Mouse (Mus musculus) neural tube, embryonic 12.5 days (tissue): ENCODE measurements around the gene Taf7l. TPM values are rescaled to one million over a fixed set of nuclear protein-coding genes. Genes with fewer than 3 reads are reported as not detected.

Experiments used
- ATAC-seq: fragments of 200-750 bp; cut with Nextera tagmentation; 2 replicates; pipeline ENCODE4 v1.8.0; 2017; ENCODE audit warnings: low read depth, mild to moderate bottlenecking, moderate TSS enrichment, moderate library complexity; ENCODE audit not compliant: low FRiP score
- H3K27ac ChIP-seq: fragments of 300-500 bp; sonication (generic); 2 replicates; pipeline ENCODE4 v1.5.1; 2016
- H3K27me3 ChIP-seq: fragments of 300-500 bp; sonication (generic); replicated peaks from 2 replicates; pipeline ENCODE4 v1.6.1; 2016; ENCODE audit warnings: mild to moderate bottlenecking
- H3K36me3 ChIP-seq: fragments of 300-500 bp; sonication (generic); 2 replicates; pipeline ENCODE4 v1.6.1; 2016; ENCODE audit warnings: mild to moderate bottlenecking
- H3K4me1 ChIP-seq: fragments of 300-500 bp; sonication (generic); 2 replicates; pipeline ENCODE4 v1.6.1; 2016
- H3K4me2 ChIP-seq: fragments of 300-500 bp; sonication (generic); replicated peaks from 2 replicates; pipeline ENCODE4 v1.6.1; 2016; ENCODE audit warnings: mild to moderate bottlenecking
- H3K4me3 ChIP-seq: fragments of 300-500 bp; sonication (generic); 2 replicates; pipeline ENCODE4 v1.5.1; 2016
- H3K9ac ChIP-seq: fragments of 300-500 bp; sonication (generic); 2 replicates; pipeline ENCODE4 v1.6.1; 2016; ENCODE audit warnings: mild to moderate bottlenecking
- H3K9me3 ChIP-seq: fragments of 300-500 bp; sonication (generic); 2 replicates; pipeline ENCODE4 v1.6.1; 2016; ENCODE audit warnings: mild to moderate bottlenecking
- WGBS: fragments of 180-500 bp; shearing (Covaris S2); methylation state at CpG from one replicate; pipeline ENCODE4 v1.1.7; 2016; 5-methylcytosine and 5-hydroxymethylcytosine counted together
- polyA plus RNA-seq: library from polyadenylated mRNA; unstranded; fragments of >200 nt; fragmentation: Nextera tagmentation; extraction: Ambion mirVana; gene quantifications from 2 replicates; pipeline ENCODE4 v1.2.1, GENCODE M21; 2016

The Taf7l gene
- 0.10 TPM in 1 of 2 replicates, not detected in the other for polyA plus RNA-seq

- WGBS = 91% methylated on average over 25 of the region's 25 CpGs
- no peaks in the 10 kb centered on the region for H3K4me1 ChIP-seq
- no peak within 1 kb of the TSS for H3K9ac ChIP-seq
- H3K4me3 ChIP-seq = no peak within 1 kb of the TSS
- H3K27me3 ChIP-seq = no peaks in the 10 kb centered on the region
- no peak for ATAC-seq
- no peak within 1 kb of the TSS for H3K27ac ChIP-seq
- 0 out of 2 replicates have a peak within 1 kb of the TSS, but pooled peaks have one; percentile 16 for H3K4me2 ChIP-seq
- H3K9me3 ChIP-seq = peaks cover 13% of the 10 kb centered on the region
- H3K36me3 ChIP-seq = no peaks in the 10 kb centered on the region
Observed at GRCm38 (mm10) chrX:134476290-134476689, at the start of gene Taf7l. TSS of gene Taf7l (minus strand) at chrX:134476490.

- no peak for ATAC-seq
- Histone ChIP-seq H3K4me2 (no peak overlapping the region), H3K27ac (no peak overlapping the region), H3K36me3 (no peaks in the 10 kb centered on the region), H3K27me3 (no peaks in the 10 kb centered on the region), H3K9ac (no peak overlapping the region), H3K9me3 (no peaks in the 10 kb centered on the region), H3K4me3 (no peak overlapping the region), H3K4me1 (no peaks in the 10 kb centered on the region)
- 80% methylated on average over 4 of the region's 4 CpGs for WGBS
Observed at GRCm38 (mm10) chrX:134525260-134525659, 49.0 kb upstream of the Taf7l start.

- no peak overlapping the region for H3K9ac ChIP-seq
- H3K4me2 ChIP-seq = no peak overlapping the region
- no peak overlapping the region for H3K4me3 ChIP-seq
- no peak overlapping the region for H3K27ac ChIP-seq
- H3K4me1 ChIP-seq = no peaks in the 10 kb centered on the region
- H3K36me3 ChIP-seq = no peaks in the 10 kb centered on the region
- ATAC-seq = no peak
- WGBS = 78% methylated on average over 4 of the region's 4 CpGs
- H3K27me3 ChIP-seq = no peaks in the 10 kb centered on the region
- H3K9me3 ChIP-seq = no peaks in the 10 kb centered on the region
Observed at GRCm38 (mm10) chrX:134523772-134524171, 47.5 kb upstream of the Taf7l start.

- 25% methylated on average over 2 of the region's 2 CpGs for WGBS
- Histone ChIP-seq H3K4me3 (no peak overlapping the region), H3K9ac (no peak overlapping the region), H3K27ac (no peak overlapping the region), H3K36me3 (no peaks in the 10 kb centered on the region), H3K4me2 (no peak overlapping the region), H3K9me3 (no peaks in the 10 kb centered on the region), H3K27me3 (no peaks in the 10 kb centered on the region), H3K4me1 (no peaks in the 10 kb centered on the region)
- no peak for ATAC-seq
Observed at GRCm38 (mm10) chrX:134509473-134509872, 33.2 kb upstream of the Taf7l start.

- H3K36me3 ChIP-seq = no peaks in the 10 kb centered on the region
- no peak for ATAC-seq
- H3K27ac ChIP-seq = no peak overlapping the region
Observed at GRCm38 (mm10) chrX:134507977-134508376, 31.7 kb upstream of the Taf7l start.

GRCm38 (mm10) chrX:134500651-134501050 is 24.4 kb upstream of the Taf7l start:
- Histone ChIP-seq H3K9ac (no peak overlapping the region), H3K27ac (no peak overlapping the region), H3K36me3 (no peaks in the 10 kb centered on the region), H3K27me3 (no peaks in the 10 kb centered on the region), H3K9me3 (no peaks in the 10 kb centered on the region), H3K4me3 (no peak overlapping the region), H3K4me2 (no peak overlapping the region), H3K4me1 (no peaks in the 10 kb centered on the region)
- ATAC-seq = no peak
- WGBS = 83% methylated on average over 8 of the region's 8 CpGs

More at GRCm38 (mm10) chrX:134507977-134508376, 31.7 kb upstream of the Taf7l start:
- Histone ChIP-seq H3K9me3 (no peaks in the 10 kb centered on the region), H3K4me2 (no peak overlapping the region), H3K4me3 (no peak overlapping the region), H3K27me3 (no peaks in the 10 kb centered on the region), H3K4me1 (no peaks in the 10 kb centered on the region), H3K9ac (no peak overlapping the region)
- 67% methylated on average over 6 of the region's 6 CpGs for WGBS

GRCm38 (mm10) chrX:134481720-134482119 is 5.4 kb upstream of the Taf7l start:
- WGBS = 80% methylated on average over 3 of the region's 3 CpGs
- no peak overlapping the region for H3K4me2 ChIP-seq
- no peak for ATAC-seq
- no peak overlapping the region for H3K9ac ChIP-seq
- H3K4me1 ChIP-seq = no peaks in the 10 kb centered on the region
- no peak overlapping the region for H3K4me3 ChIP-seq
- no peaks in the 10 kb centered on the region for H3K9me3 ChIP-seq
- no peak overlapping the region for H3K27ac ChIP-seq
- H3K27me3 ChIP-seq = no peaks in the 10 kb centered on the region
- no peaks in the 10 kb centered on the region for H3K36me3 ChIP-seq

- Histone ChIP-seq H3K27ac (no peak overlapping the region), H3K36me3 (no peaks in the 10 kb centered on the region), H3K4me2 (peak overlapping the region; percentile 16; the same call in 1 of the 2 replicates), H3K4me1 (no peaks in the 10 kb centered on the region), H3K27me3 (no peaks in the 10 kb centered on the region), H3K9me3 (peaks cover 13% of the 10 kb centered on the region), H3K4me3 (no peak overlapping the region), H3K9ac (no peak overlapping the region)
- 71% methylated on average over 58 of the region's 67 CpGs for WGBS
- ATAC-seq = peak; percentile 41; the same call in 1 of the 2 replicates
Observed at GRCm38 (mm10) chrX:134474988-134475710, 1.1 kb downstream of the Taf7l start.

- H3K27me3 ChIP-seq = no peaks in the 10 kb centered on the region
- H3K4me3 ChIP-seq = no peak overlapping the region
- H3K36me3 ChIP-seq = no peaks in the 10 kb centered on the region
- H3K27ac ChIP-seq = no peak overlapping the region
- no peaks in the 10 kb centered on the region for H3K9me3 ChIP-seq
- ATAC-seq = no peak
- H3K9ac ChIP-seq = no peak overlapping the region
- no peak overlapping the region for H3K4me2 ChIP-seq
- WGBS = 61% methylated on average over 3 of the region's 3 CpGs
- H3K4me1 ChIP-seq = no peaks in the 10 kb centered on the region
Observed at GRCm38 (mm10) chrX:134427307-134427706, 49.0 kb downstream of the Taf7l start.

GRCm38 (mm10) chrX:134426819-134427218 is 49.5 kb downstream of the Taf7l start:
- no peak for ATAC-seq
- Histone ChIP-seq H3K4me2 (no peak overlapping the region), H3K9ac (no peak overlapping the region), H3K4me1 (no peaks in the 10 kb centered on the region), H3K36me3 (no peaks in the 10 kb centered on the region), H3K27ac (no peak overlapping the region), H3K4me3 (no peak overlapping the region), H3K9me3 (no peaks in the 10 kb centered on the region), H3K27me3 (no peaks in the 10 kb centered on the region)
- WGBS = 71% methylated on average over 6 of the region's 6 CpGs

GRCm38 (mm10) chrX:134425798-134426197 is 50.5 kb downstream of the Taf7l start:
- Histone ChIP-seq H3K27me3 (no peaks in the 10 kb centered on the region), H3K4me3 (no peak overlapping the region), H3K27ac (no peak overlapping the region), H3K9me3 (no peaks in the 10 kb centered on the region), H3K4me1 (no peaks in the 10 kb centered on the region), H3K9ac (no peak overlapping the region), H3K4me2 (no peak overlapping the region), H3K36me3 (no peaks in the 10 kb centered on the region)
- WGBS = 84% methylated on average over 10 of the region's 10 CpGs
- no peak for ATAC-seq

GRCm38 (mm10) chrX:134424263-134424662 is 52.0 kb downstream of the Taf7l start:
- Histone ChIP-seq H3K4me3 (no peak overlapping the region), H3K9ac (no peak overlapping the region), H3K27me3 (no peaks in the 10 kb centered on the region), H3K4me2 (no peak overlapping the region), H3K36me3 (no peaks in the 10 kb centered on the region), H3K4me1 (no peaks in the 10 kb centered on the region), H3K27ac (no peak overlapping the region), H3K9me3 (no peaks in the 10 kb centered on the region)
- WGBS = 81% methylated on average over 5 of the region's 5 CpGs
- ATAC-seq = no peak

GRCm38 (mm10) chrX:134420097-134420496 is 56.2 kb downstream of the Taf7l start:
- Histone ChIP-seq H3K9me3 (no peaks in the 10 kb centered on the region), H3K4me1 (no peaks in the 10 kb centered on the region), H3K9ac (no peak overlapping the region), H3K36me3 (no peaks in the 10 kb centered on the region), H3K4me2 (no peak overlapping the region), H3K4me3 (no peak overlapping the region), H3K27me3 (no peaks in the 10 kb centered on the region), H3K27ac (no peak overlapping the region)
- no peak for ATAC-seq
- 92% methylated on average over 5 of the region's 5 CpGs for WGBS
